Mouse (Mus musculus): ENCODE measurements around the gene Ccdc117. TPM values are rescaled to one million over a fixed set of nuclear protein-coding genes. Genes with fewer than 3 reads are reported as not detected.

The Ccdc117 gene
- polyA plus RNA-seq, 1 experiment from 2014 or later = 14.4 TPM

DNA sequence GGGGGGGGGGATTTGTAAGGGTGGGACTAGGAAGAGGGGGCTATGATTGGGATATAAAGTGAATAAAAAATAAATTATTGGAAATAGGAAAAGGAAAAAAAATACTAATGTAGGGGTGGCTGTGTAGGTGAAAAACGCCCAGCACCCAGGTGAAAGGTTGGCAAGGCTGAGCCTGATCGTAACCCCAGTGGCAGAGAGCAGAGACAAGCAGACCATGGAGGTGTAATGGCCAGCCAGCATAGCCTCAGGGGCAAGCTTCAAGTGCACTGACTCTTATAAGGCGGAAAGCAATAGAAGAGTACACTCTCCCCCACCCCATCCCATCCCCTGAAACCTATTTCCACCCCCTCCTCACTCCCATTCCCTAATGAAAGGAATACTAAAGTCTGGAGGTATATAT, 22.3 kb downstream of the Ccdc117 start:
- no peak for ATAC-seq (replicated peaks; ENCODE audit: insufficient number of reproducible peaks, low FRiP score, low TSS enrichment)
- Histone ChIP-seq H3K4me2 (peak overlapping the region; percentile 82), H3K9ac (ENCODE audit: low read depth, low read length) (peak overlapping the region; percentile 100; the same call in 1 of the 2 replicates), H3K27me3 (ENCODE audit: control insufficient read depth, insufficient read depth, low read length) (no peaks in the 10 kb centered on the region), H3K27ac (ENCODE audit: low read depth, low read length) (peak overlapping the region; percentile 93; the same call in 1 of the 2 replicates), H3K4me1 (ENCODE audit: control insufficient read depth, insufficient read depth, low read length) (peaks cover 15% of the 10 kb centered on the region), H3K36me3 (ENCODE audit: control insufficient read depth, insufficient read depth, low read length) (peaks cover 14% of the 10 kb centered on the region), H3K9me3 (replicated peaks; ENCODE audit: control insufficient read depth, low read length) (no peaks in the 10 kb centered on the region), H3K4me3 (ENCODE audit: low read depth, low read length) (peak overlapping the region; percentile 99; the same call in 1 of the 2 replicates)
- WGBS (ENCODE audit: insufficient replicate concordance) = 80% methylated on average over 3 of the region's 3 CpGs

- Histone ChIP-seq H3K36me3 (ENCODE audit: control insufficient read depth, insufficient read depth, low read length) (no peaks in the 10 kb centered on the region), H3K27me3 (ENCODE audit: control insufficient read depth, insufficient read depth, low read length) (no peaks in the 10 kb centered on the region), H3K4me2 (no peak overlapping the region), H3K4me1 (ENCODE audit: control insufficient read depth, insufficient read depth, low read length) (peaks cover 7% of the 10 kb centered on the region; the same call in 1 of the 2 replicates), H3K9ac (ENCODE audit: low read depth, low read length) (no peak overlapping the region), H3K9me3 (replicated peaks; ENCODE audit: control insufficient read depth, low read length) (no peaks in the 10 kb centered on the region), H3K27ac (ENCODE audit: low read depth, low read length) (no peak overlapping the region), H3K4me3 (ENCODE audit: low read depth, low read length) (no peak overlapping the region)
- 59% methylated on average over 6 of the region's 6 CpGs for WGBS (ENCODE audit: insufficient replicate concordance)
- ATAC-seq (replicated peaks; ENCODE audit: insufficient number of reproducible peaks, low FRiP score, low TSS enrichment) = no peak
Observed at GRCm38 (mm10) chr11:5517346-5517745, 24.6 kb downstream of the Ccdc117 start.

- H3K27ac ChIP-seq (ENCODE audit: low read depth, low read length) = no peak overlapping the region
- H3K4me3 ChIP-seq (ENCODE audit: low read depth, low read length) = no peak overlapping the region
- no peaks in the 10 kb centered on the region for H3K36me3 ChIP-seq (ENCODE audit: control insufficient read depth, insufficient read depth, low read length)
- no peak overlapping the region for H3K4me2 ChIP-seq
- 89% methylated on average over 14 of the region's 14 CpGs for WGBS (ENCODE audit: insufficient replicate concordance)
- no peak overlapping the region for H3K9ac ChIP-seq (ENCODE audit: low read depth, low read length)
- H3K9me3 ChIP-seq (replicated peaks; ENCODE audit: control insufficient read depth, low read length) = no peaks in the 10 kb centered on the region
- ATAC-seq (replicated peaks; ENCODE audit: insufficient number of reproducible peaks, low FRiP score, low TSS enrichment) = no peak
- peaks cover 4% of the 10 kb centered on the region; the same call in 1 of the 2 replicates for H3K4me1 ChIP-seq (ENCODE audit: control insufficient read depth, insufficient read depth, low read length)
- H3K27me3 ChIP-seq (ENCODE audit: control insufficient read depth, insufficient read depth, low read length) = no peaks in the 10 kb centered on the region
Observed at GRCm38 (mm10) chr11:5516617-5517016, 25.4 kb downstream of the Ccdc117 start.

GRCm38 (mm10) chr11:5516151-5516550, 25.8 kb downstream of the Ccdc117 start:
- Histone ChIP-seq H3K9ac (ENCODE audit: low read depth, low read length) (no peak overlapping the region), H3K4me1 (ENCODE audit: control insufficient read depth, insufficient read depth, low read length) (peaks cover 4% of the 10 kb centered on the region; the same call in 1 of the 2 replicates), H3K27me3 (ENCODE audit: control insufficient read depth, insufficient read depth, low read length) (no peaks in the 10 kb centered on the region), H3K4me2 (no peak overlapping the region), H3K27ac (ENCODE audit: low read depth, low read length) (no peak overlapping the region), H3K4me3 (ENCODE audit: low read depth, low read length) (no peak overlapping the region), H3K36me3 (ENCODE audit: control insufficient read depth, insufficient read depth, low read length) (no peaks in the 10 kb centered on the region), H3K9me3 (replicated peaks; ENCODE audit: control insufficient read depth, low read length) (no peaks in the 10 kb centered on the region)
- 77% methylated on average over 7 of the region's 7 CpGs for WGBS (ENCODE audit: insufficient replicate concordance)
- ATAC-seq (replicated peaks; ENCODE audit: insufficient number of reproducible peaks, low FRiP score, low TSS enrichment) = no peak

GRCm38 (mm10) chr11:5515655-5516054, 26.3 kb downstream of the Ccdc117 start:
- Histone ChIP-seq H3K27ac (ENCODE audit: low read depth, low read length) (no peak overlapping the region), H3K4me3 (ENCODE audit: low read depth, low read length) (no peak overlapping the region), H3K9me3 (replicated peaks; ENCODE audit: control insufficient read depth, low read length) (no peaks in the 10 kb centered on the region), H3K4me2 (no peak overlapping the region), H3K36me3 (ENCODE audit: control insufficient read depth, insufficient read depth, low read length) (no peaks in the 10 kb centered on the region), H3K9ac (ENCODE audit: low read depth, low read length) (no peak overlapping the region), H3K4me1 (ENCODE audit: control insufficient read depth, insufficient read depth, low read length) (peaks cover 4% of the 10 kb centered on the region; the same call in 1 of the 2 replicates), H3K27me3 (ENCODE audit: control insufficient read depth, insufficient read depth, low read length) (no peaks in the 10 kb centered on the region)
- ATAC-seq (replicated peaks; ENCODE audit: insufficient number of reproducible peaks, low FRiP score, low TSS enrichment) = no peak
- 80% methylated on average over 6 of the region's 6 CpGs for WGBS (ENCODE audit: insufficient replicate concordance)

- Histone ChIP-seq H3K9me3 (replicated peaks; ENCODE audit: control insufficient read depth, low read length) (no peaks in the 10 kb centered on the region), H3K4me2 (no peak overlapping the region), H3K9ac (ENCODE audit: low read depth, low read length) (no peak overlapping the region), H3K27me3 (ENCODE audit: control insufficient read depth, insufficient read depth, low read length) (no peaks in the 10 kb centered on the region), H3K27ac (ENCODE audit: low read depth, low read length) (no peak overlapping the region), H3K36me3 (ENCODE audit: control insufficient read depth, insufficient read depth, low read length) (no peaks in the 10 kb centered on the region), H3K4me1 (ENCODE audit: control insufficient read depth, insufficient read depth, low read length) (peaks cover 4% of the 10 kb centered on the region), H3K4me3 (ENCODE audit: low read depth, low read length) (no peak overlapping the region)
- 67% methylated on average over 6 of the region's 6 CpGs for WGBS (ENCODE audit: insufficient replicate concordance)
- no peak for ATAC-seq (replicated peaks; ENCODE audit: insufficient number of reproducible peaks, low FRiP score, low TSS enrichment)
Observed at GRCm38 (mm10) chr11:5515196-5515595, 26.8 kb downstream of the Ccdc117 start.

- Histone ChIP-seq H3K27me3 (ENCODE audit: control insufficient read depth, insufficient read depth, low read length) (no peaks in the 10 kb centered on the region), H3K4me3 (ENCODE audit: low read depth, low read length) (no peak overlapping the region), H3K27ac (ENCODE audit: low read depth, low read length) (no peak overlapping the region), H3K9ac (ENCODE audit: low read depth, low read length) (no peak overlapping the region), H3K4me2 (no peak overlapping the region), H3K9me3 (replicated peaks; ENCODE audit: control insufficient read depth, low read length) (no peaks in the 10 kb centered on the region), H3K4me1 (ENCODE audit: control insufficient read depth, insufficient read depth, low read length) (peaks cover 3% of the 10 kb centered on the region; the same call in 1 of the 2 replicates), H3K36me3 (ENCODE audit: control insufficient read depth, insufficient read depth, low read length) (no peaks in the 10 kb centered on the region)
- 87% methylated on average over 4 of the region's 4 CpGs for WGBS (ENCODE audit: insufficient replicate concordance)
- no peak for ATAC-seq (replicated peaks; ENCODE audit: insufficient number of reproducible peaks, low FRiP score, low TSS enrichment)
Observed at GRCm38 (mm10) chr11:5514091-5514490, 27.9 kb downstream of the Ccdc117 start.

- no peak overlapping the region for H3K4me3 ChIP-seq (ENCODE audit: low read depth, low read length)
Observed at GRCm38 (mm10) chr11:5512961-5513360, 29.0 kb downstream of the Ccdc117 start.

GRCm38 (mm10) chr11:5512099-5512725, 29.8 kb downstream of the Ccdc117 start:
- H3K4me2 ChIP-seq = no peak overlapping the region
- no peaks in the 10 kb centered on the region for H3K27me3 ChIP-seq (ENCODE audit: control insufficient read depth, insufficient read depth, low read length)
- H3K36me3 ChIP-seq (ENCODE audit: control insufficient read depth, insufficient read depth, low read length) = no peaks in the 10 kb centered on the region
- H3K9me3 ChIP-seq (replicated peaks; ENCODE audit: control insufficient read depth, low read length) = no peaks in the 10 kb centered on the region
- 73% methylated on average over 12 of the region's 12 CpGs for WGBS (ENCODE audit: insufficient replicate concordance)
- no peak for ATAC-seq (replicated peaks; ENCODE audit: insufficient number of reproducible peaks, low FRiP score, low TSS enrichment)
- H3K27ac ChIP-seq (ENCODE audit: low read depth, low read length) = no peak overlapping the region
- H3K9ac ChIP-seq (ENCODE audit: low read depth, low read length) = no peak overlapping the region
- peaks cover 3% of the 10 kb centered on the region; the same call in 1 of the 2 replicates for H3K4me1 ChIP-seq (ENCODE audit: control insufficient read depth, insufficient read depth, low read length)
- H3K4me3 ChIP-seq (ENCODE audit: low read depth, low read length) = no peak overlapping the region

More at GRCm38 (mm10) chr11:5512961-5513360, 29.0 kb downstream of the Ccdc117 start:
- ATAC-seq (replicated peaks; ENCODE audit: insufficient number of reproducible peaks, low FRiP score, low TSS enrichment) = no peak
- Histone ChIP-seq H3K9me3 (replicated peaks; ENCODE audit: control insufficient read depth, low read length) (no peaks in the 10 kb centered on the region), H3K9ac (ENCODE audit: low read depth, low read length) (no peak overlapping the region), H3K4me2 (no peak overlapping the region), H3K27ac (ENCODE audit: low read depth, low read length) (no peak overlapping the region), H3K27me3 (ENCODE audit: control insufficient read depth, insufficient read depth, low read length) (no peaks in the 10 kb centered on the region), H3K4me1 (ENCODE audit: control insufficient read depth, insufficient read depth, low read length) (peaks cover 3% of the 10 kb centered on the region; the same call in 1 of the 2 replicates), H3K36me3 (ENCODE audit: control insufficient read depth, insufficient read depth, low read length) (no peaks in the 10 kb centered on the region)
- 72% methylated on average over 8 of the region's 8 CpGs for WGBS (ENCODE audit: insufficient replicate concordance)

All from heart, embryonic 11.5 days (tissue).